10 mouse cellular contexts compared by ENCODE assay signal in the genomic region with DNA sequence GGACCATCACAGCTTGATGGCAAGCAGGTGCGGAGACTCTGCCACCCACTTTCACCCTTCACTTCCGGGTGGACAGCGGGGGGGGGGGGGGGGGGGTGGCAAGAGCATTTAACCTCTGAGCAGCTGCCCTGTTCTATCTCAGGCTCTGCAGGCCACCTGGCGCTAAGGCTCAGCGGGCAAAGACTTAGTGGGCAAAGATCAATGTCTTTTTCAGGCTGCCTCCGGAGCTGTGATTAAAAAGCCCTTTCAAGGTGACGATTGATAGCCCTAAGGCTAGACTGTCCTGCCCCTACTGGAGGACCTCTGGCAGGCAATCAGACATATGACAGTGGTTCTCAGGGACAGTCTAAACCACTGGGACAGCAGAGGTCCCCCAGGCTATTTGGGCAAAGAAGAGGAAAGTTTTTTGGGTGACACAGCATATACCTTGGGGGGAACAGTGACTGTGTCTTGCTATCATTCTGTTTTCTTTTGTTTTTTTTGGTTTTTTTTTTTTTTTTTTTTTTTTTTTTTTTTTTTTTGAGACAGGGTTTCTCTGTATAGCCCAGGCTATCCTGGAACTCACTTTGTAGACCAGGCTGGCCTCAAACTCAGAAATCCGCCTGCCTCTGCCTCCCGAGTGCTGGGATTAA. TPM values are rescaled to one million over a fixed set of nuclear protein-coding genes. Genes with fewer than 3 reads are reported as not detected.
DNase-seq lines count a peak whose midpoint lies in the region; ATAC-seq and TF ChIP-seq lines count a peak whose summit lies in the region.
"Had no signal": no experiment of that assay in that cellular context is flagged by ENCODE, and none has a peak within 500 bp of the region (broad histone marks: within the 10 kb centered on the region; RNA-seq: fewer than 3 reads in every experiment).

No protein-coding gene starts in this region.

- peak overlapping the region; percentile 32 for H3K4me2 ChIP-seq in heart, postnatal 0 days (ENCODE audit: low read depth, low read length)
- H3K4me2 ChIP-seq in forebrain, embryonic 11.5 days (ENCODE audit: low read depth, low read length, severe bottlenecking) = peak overlapping the region; percentile 25
- peak overlapping the region; percentile 62 for H3K4me2 ChIP-seq in liver, embryonic 11.5 days
- peak overlapping the region; percentile 13; the same call in 1 of the 2 replicates for H3K4me2 ChIP-seq in neural tube, embryonic 11.5 days (ENCODE audit: low read depth)
- H3K4me2 ChIP-seq: stomach, embryonic 15.5 days had no signal

- H3K36me3 ChIP-seq in heart, postnatal 0 days (replicated peaks; ENCODE audit: control insufficient read depth, insufficient read depth, low read length) = no peaks in the 10 kb centered on the region
- H3K36me3 ChIP-seq in heart, adult 2 months (ENCODE audit: control insufficient read depth, insufficient read depth, low read length) = no peaks in the 10 kb centered on the region
- H3K36me3 ChIP-seq in forebrain, embryonic 11.5 days (ENCODE audit: control insufficient read depth, insufficient read depth, low read length) = no peaks in the 10 kb centered on the region
- H3K36me3 ChIP-seq in liver, embryonic 11.5 days (ENCODE audit: control insufficient read depth, insufficient read depth, low read length) = no peaks in the 10 kb centered on the region
- H3K36me3 ChIP-seq in neural tube, embryonic 11.5 days (ENCODE audit: control insufficient read depth, insufficient read depth, low read length) = no peaks in the 10 kb centered on the region
- H3K36me3 ChIP-seq: stomach, embryonic 15.5 days had no signal

- no peak for DNase-seq in heart, postnatal 0 days (ENCODE audit: low spot score)
- no peak for DNase-seq in heart, adult 2 months
- DNase-seq in forebrain, embryonic 11.5 days (ENCODE audit: low spot score) = no peak
- DNase-seq in liver, embryonic 11.5 days (ENCODE audit: low spot score) = no peak
- peak; percentile 45 for DNase-seq in neural tube, embryonic 11.5 days (ENCODE audit: low spot score)
- DNase-seq in adipocyte (ENCODE audit: low spot score) = no peak
- no peak for DNase-seq in spleen, adult 18-20 months
- DNase-seq: adrenal gland, postnatal 36 days had no signal

- intact Hi-C loops in heart, adult 2 months (cut with DNase I) = no loop called here

- no peaks in the 10 kb centered on the region for H3K27me3 ChIP-seq in heart, postnatal 0 days (ENCODE audit: control insufficient read depth, insufficient read depth, low read length)
- H3K27me3 ChIP-seq in heart, adult 2 months (ENCODE audit: control insufficient read depth, insufficient read depth, low read length) = no peaks in the 10 kb centered on the region
- no peaks in the 10 kb centered on the region; the same call in 1 of the 2 replicates for H3K27me3 ChIP-seq in forebrain, embryonic 11.5 days (ENCODE audit: control insufficient read depth, insufficient read depth, low read length)
- no peaks in the 10 kb centered on the region; the same call in 1 of the 2 replicates for H3K27me3 ChIP-seq in liver, embryonic 11.5 days (replicated peaks; ENCODE audit: control insufficient read depth, insufficient read depth, low read length)
- H3K27me3 ChIP-seq in neural tube, embryonic 11.5 days (ENCODE audit: control insufficient read depth, insufficient read depth, low read length) = no peaks in the 10 kb centered on the region
- H3K27me3 ChIP-seq: stomach, embryonic 15.5 days had no signal

- ATAC-seq in heart, postnatal 0 days (ENCODE audit: insufficient read depth, low read depth) = no peak
- no peak for ATAC-seq in forebrain, embryonic 11.5 days (replicated peaks; ENCODE audit: low FRiP score)
- ATAC-seq in liver, embryonic 11.5 days (replicated peaks; ENCODE audit: low FRiP score) = peak; percentile 66
- 0 out of 2 replicates have a peak, but pooled peaks have one; percentile 18 for ATAC-seq in neural tube, embryonic 11.5 days (ENCODE audit: insufficient read depth, low FRiP score, low TSS enrichment)
- ATAC-seq in megakaryocyte, adult 5-6 weeks (ENCODE audit: poor library complexity, severe bottlenecking) = no peak

- no peak overlapping the region for H3K4me3 ChIP-seq in heart, postnatal 0 days (ENCODE audit: low read depth, low read length)
- H3K4me3 ChIP-seq in heart, adult 2 months = no peak overlapping the region
- H3K4me3 ChIP-seq in forebrain, embryonic 11.5 days (ENCODE audit: low read depth, low read length) = no peak overlapping the region
- H3K4me3 ChIP-seq in liver, embryonic 11.5 days (ENCODE audit: low read depth, low read length) = no peak overlapping the region
- no peak overlapping the region for H3K4me3 ChIP-seq in neural tube, embryonic 11.5 days (ENCODE audit: low read depth, low read length)
- H3K4me3 ChIP-seq: stomach, embryonic 15.5 days had no signal

- H3K9me3 ChIP-seq in heart, postnatal 0 days (replicated peaks; ENCODE audit: control insufficient read depth, low read length) = no peaks in the 10 kb centered on the region
- no peaks in the 10 kb centered on the region for H3K9me3 ChIP-seq in forebrain, embryonic 11.5 days (ENCODE audit: control insufficient read depth, low read length)
- H3K9me3 ChIP-seq in liver, embryonic 11.5 days (ENCODE audit: control insufficient read depth, low read length) = no peaks in the 10 kb centered on the region
- no peaks in the 10 kb centered on the region for H3K9me3 ChIP-seq in neural tube, embryonic 11.5 days (ENCODE audit: control insufficient read depth, low read length)
- H3K9me3 ChIP-seq: stomach, embryonic 15.5 days had no signal

- H3K27ac ChIP-seq in heart, postnatal 0 days (ENCODE audit: low read depth) = no peak overlapping the region
- no peak overlapping the region for H3K27ac ChIP-seq in heart, adult 2 months
- peak overlapping the region; percentile 72; the same call in 1 of the 2 replicates for H3K27ac ChIP-seq in forebrain, embryonic 11.5 days (ENCODE audit: low read depth, low read length)
- peak overlapping the region; percentile 16; the same call in 1 of the 2 replicates for H3K27ac ChIP-seq in liver, embryonic 11.5 days (ENCODE audit: low read depth, low read length)
- no peak overlapping the region for H3K27ac ChIP-seq in neural tube, embryonic 11.5 days (ENCODE audit: low read depth, low read length)
- H3K27ac ChIP-seq: stomach, embryonic 15.5 days had no signal

- TF ChIP-seq EP300 in heart, postnatal 0 days (IDR thresholded peaks at IDR 0.05; ENCODE audit: low read depth) = no peak
- no peak for TF ChIP-seq EP300 in heart, adult 2 months (IDR thresholded peaks at IDR 0.05; ENCODE audit: insufficient read depth, low read depth, low read length)

- no peak overlapping the region for H3K9ac ChIP-seq in heart, postnatal 0 days (replicated peaks; ENCODE audit: low read depth, low read length)
- H3K9ac ChIP-seq in heart, adult 2 months (ENCODE audit: low read depth, low read length) = no peak overlapping the region
- H3K9ac ChIP-seq in forebrain, embryonic 11.5 days (ENCODE audit: low read length) = no peak overlapping the region
- no peak overlapping the region for H3K9ac ChIP-seq in liver, embryonic 11.5 days (ENCODE audit: low read depth, low read length)
- no peak overlapping the region for H3K9ac ChIP-seq in neural tube, embryonic 11.5 days (ENCODE audit: low read length)
- H3K9ac ChIP-seq: stomach, embryonic 15.5 days had no signal

- no peak for TF ChIP-seq CTCF in heart, postnatal 0 days (IDR thresholded peaks at IDR 0.05; ENCODE audit: low read depth)
- TF ChIP-seq CTCF in heart, adult 2 months (IDR thresholded peaks at IDR 0.05) = no peak

- no peak for TF ChIP-seq POLR2A in heart, adult 2 months (IDR thresholded peaks at IDR 0.05; ENCODE audit: insufficient read depth, low read depth, low read length)

- WGBS in heart, postnatal 0 days = 31% methylated on average over 9 of the region's 9 CpGs
- WGBS in heart, adult 2 months = 27% methylated on average over 9 of the region's 9 CpGs
- 25% methylated on average over 8 of the region's 9 CpGs for WGBS in forebrain, embryonic 11.5 days
- 28% methylated on average over 9 of the region's 9 CpGs for WGBS in liver, embryonic 11.5 days
- 26% methylated on average over 8 of the region's 9 CpGs for WGBS in neural tube, embryonic 11.5 days

- peaks cover 4% of the 10 kb centered on the region; the same call in 1 of the 2 replicates for H3K4me1 ChIP-seq in heart, postnatal 0 days (ENCODE audit: control insufficient read depth, insufficient read depth)
- H3K4me1 ChIP-seq in heart, adult 2 months (ENCODE audit: control insufficient read depth, insufficient read depth, low read length) = no peaks in the 10 kb centered on the region; the same call in 1 of the 2 replicates
- peaks cover 9% of the 10 kb centered on the region for H3K4me1 ChIP-seq in forebrain, embryonic 11.5 days (replicated peaks; ENCODE audit: control insufficient read depth, insufficient read depth, low read length)
- peaks cover 11% of the 10 kb centered on the region for H3K4me1 ChIP-seq in liver, embryonic 11.5 days (replicated peaks; ENCODE audit: control insufficient read depth, insufficient read depth, low read length)
- H3K4me1 ChIP-seq in neural tube, embryonic 11.5 days (ENCODE audit: control insufficient read depth, insufficient read depth, low read length) = peaks cover 13% of the 10 kb centered on the region

- H3K79me2 ChIP-seq in heart, adult 2 months (replicated peaks; ENCODE audit: control insufficient read depth, insufficient read depth, low read length) = no peaks in the 10 kb centered on the region

RNA-seq across cellular contexts. Expression of gene Sec14l1, which starts 54.1 kb away (rescaled TPM):
- total RNA-seq in heart, postnatal 0 days (2014; rRNA removed; ENCODE audit: low replicate concordance) = 62.1 and 71.6 TPM in 2 replicates
- 36.4 and 38.0 TPM in 2 replicates for polyA plus RNA-seq in heart, postnatal 0 days (2015; fragmentation: Nextera tagmentation; extraction: Ambion mirVana)
- total RNA-seq in heart, adult 2 months (2021) = 10 to 100 TPM; 65.4 to 89.5 TPM
- 71.5 and 83.9 TPM in 2 replicates for polyA plus RNA-seq in heart, adult 2 months (2012; rRNA removed)
- 36.8 and 40.6 TPM in 2 replicates for polyA plus RNA-seq in forebrain, embryonic 11.5 days (2014; fragmentation: Nextera tagmentation; extraction: Ambion mirVana)
- polyA plus RNA-seq in liver, embryonic 11.5 days (2014; fragmentation: Nextera tagmentation; extraction: Ambion mirVana) = 20.9 and 22.8 TPM in 2 replicates
- 41.5 and 44.2 TPM in 2 replicates for polyA plus RNA-seq in neural tube, embryonic 11.5 days (2014; fragmentation: Nextera tagmentation; extraction: Ambion mirVana)
- total RNA-seq in megakaryocyte, adult 5-6 weeks (2015) = 24.3 and 29.1 TPM in 2 replicates
- total RNA-seq in megakaryocyte, adult 5-6 weeks (2017) = 32.3 and 41.7 TPM in 2 replicates

Comparison
In these comparisons a context has a peak if more than half of its experiments do, and no peak if none do; other contexts are left out.
1. ATAC-seq: peak in liver, embryonic 11.5 days (single experiment) and neural tube, embryonic 11.5 days (single experiment); none in heart, postnatal 0 days (single experiment), forebrain, embryonic 11.5 days (single experiment) and megakaryocyte, adult 5-6 weeks (single experiment).
2. H3K27ac ChIP-seq: peak in forebrain, embryonic 11.5 days (single experiment) and liver, embryonic 11.5 days (single experiment); none in heart, postnatal 0 days (single experiment), heart, adult 2 months (single experiment) and neural tube, embryonic 11.5 days (single experiment).
3. Peak in every context shown above with its lines, with median percentiles within 50 percentile points of each other: H3K4me2 ChIP-seq.